Mouse (Mus musculus) left cerebral cortex, postnatal 4 days (tissue): ENCODE measurements around the gene Commd2. TPM values are rescaled to one million over a fixed set of nuclear protein-coding genes. Genes with fewer than 3 reads are reported as not detected.
A peak's percentile ranks its signal among the peaks of the same experiment; 100 is the strongest.

ENCODE experiments used
- DNase-seq: peaks from one replicate; pipeline ENCODE4 v3.0.0-alpha.2; 2022
- intact Hi-C: fragments of 180-260 bp; cut with DNase I; formaldehyde crosslinking; loops from one replicate; pipeline ENCODE4 v1.15.1; 2025
- total RNA-seq, 2 experiments: library from RNA; stranded (reverse); gene quantifications; 2 replicates each; pipeline ENCODE4 v1.2.3; 2021

Commd2 gene
- 10 to 100 TPM; 31.2 to 32.6 TPM for total RNA-seq

DNA sequence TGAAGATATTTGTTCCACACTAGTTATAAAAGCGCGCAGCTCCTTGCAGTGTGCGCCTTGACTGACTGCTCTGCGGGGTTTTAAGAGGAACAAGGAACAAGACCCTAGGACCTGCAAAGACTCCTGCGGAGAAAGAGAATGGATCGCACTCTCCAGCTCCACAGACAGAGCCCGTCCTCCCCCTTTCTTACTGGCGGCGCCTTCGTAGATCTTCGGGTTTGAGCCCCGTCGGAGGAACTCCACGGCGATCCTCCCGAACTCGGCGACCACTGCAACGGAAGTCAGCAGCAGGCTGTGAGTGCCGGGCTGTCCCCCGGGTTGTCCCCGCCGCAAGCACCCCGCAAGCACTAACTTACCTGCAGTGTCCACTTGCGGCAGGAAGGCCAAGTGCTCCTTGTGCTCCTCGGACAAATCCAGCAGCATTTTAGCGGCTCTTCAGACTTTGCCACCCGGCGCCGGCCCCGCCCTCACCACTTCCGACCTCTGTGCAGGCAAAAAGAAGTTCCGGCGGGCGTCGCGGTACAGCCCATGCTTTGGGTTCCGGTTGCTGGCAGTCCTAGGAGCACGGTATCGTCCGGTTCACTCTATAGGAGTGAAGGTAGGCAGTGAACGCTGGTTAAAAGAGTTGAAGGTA lies at the start of gene Commd2:
TSS of gene Commd2 (minus strand) at position 485 of the 634 bp plus-strand sequence.
- intact Hi-C loops: no loop called here
- peak; percentile 86 for DNase-seq

DNA sequence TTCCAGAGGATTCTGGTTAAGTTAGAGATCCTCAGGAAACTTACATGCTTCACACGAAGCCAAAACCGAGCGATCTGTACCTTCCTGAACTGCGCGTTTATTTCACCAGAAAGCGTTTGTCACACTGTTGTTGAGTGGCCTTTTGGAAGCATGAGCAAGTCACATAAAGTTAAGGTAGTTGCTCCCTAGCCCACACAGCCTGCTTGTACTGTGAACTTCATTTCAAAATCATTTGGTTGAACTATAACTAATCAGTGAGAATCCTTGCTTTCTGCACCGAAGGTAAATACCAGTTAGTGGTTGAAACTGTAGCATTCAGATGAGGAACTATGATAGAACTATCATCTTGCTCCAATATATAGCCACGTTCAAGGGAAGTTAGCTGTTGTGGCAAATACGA lies 45.3 kb upstream of the Commd2 start:
- no peak for DNase-seq
- intact Hi-C loops: no loop called here

- intact Hi-C loops: no loop called here
These were observed 44.7 kb upstream of the Commd2 start for GRCm38 (mm10) chr3:57696249-57696648.

DNA sequence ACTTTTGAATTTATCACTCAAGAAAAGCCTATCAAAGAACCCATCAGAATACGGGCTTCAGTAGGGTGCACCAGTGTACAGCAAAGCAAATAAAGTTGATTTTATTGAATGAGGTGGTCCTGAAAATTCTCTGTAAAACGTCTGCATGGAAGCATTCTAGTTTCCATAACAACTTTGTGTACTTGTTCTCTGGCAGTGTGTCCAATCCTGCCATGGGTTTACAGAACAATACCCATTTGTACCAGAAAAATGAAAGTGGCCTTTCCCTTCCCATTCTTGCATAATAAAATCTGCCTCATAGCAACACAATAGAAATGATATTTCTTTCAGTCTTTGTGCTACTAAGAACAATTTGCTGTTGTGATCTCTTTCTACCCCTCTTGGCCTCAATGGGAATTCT lies 41.2 kb upstream of the Commd2 start, which contains the start of gene Ankub1:
TSS of gene Ankub1 (minus strand) at position 81 of the 400 bp plus-strand sequence.
- intact Hi-C loops: no loop called here
- no peak for DNase-seq

More at GRCm38 (mm10) chr3:57696249-57696648, 44.7 kb upstream of the Commd2 start:
- DNase-seq: no peak

DNA sequence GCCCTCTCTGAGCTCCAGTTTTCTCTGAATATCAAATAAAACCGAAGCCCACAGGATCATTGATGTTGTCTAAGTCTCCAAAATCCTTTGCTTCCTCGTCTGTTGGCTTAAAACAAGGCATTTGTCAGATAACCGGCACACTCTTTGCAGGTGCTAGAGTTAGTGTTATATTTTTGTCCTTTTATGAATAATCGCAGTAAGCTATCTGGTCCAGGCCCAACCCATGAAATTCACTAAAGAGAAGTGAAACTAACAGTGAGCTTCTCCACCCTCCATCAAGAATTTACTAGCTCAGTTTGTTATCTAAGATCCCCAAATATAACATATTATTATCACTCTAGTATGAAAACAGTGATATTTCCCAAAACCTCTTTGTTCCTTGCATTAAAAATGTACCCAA lies 40.3 kb upstream of the Commd2 start:
- DNase-seq: no peak
- intact Hi-C loops: no loop called here

DNA sequence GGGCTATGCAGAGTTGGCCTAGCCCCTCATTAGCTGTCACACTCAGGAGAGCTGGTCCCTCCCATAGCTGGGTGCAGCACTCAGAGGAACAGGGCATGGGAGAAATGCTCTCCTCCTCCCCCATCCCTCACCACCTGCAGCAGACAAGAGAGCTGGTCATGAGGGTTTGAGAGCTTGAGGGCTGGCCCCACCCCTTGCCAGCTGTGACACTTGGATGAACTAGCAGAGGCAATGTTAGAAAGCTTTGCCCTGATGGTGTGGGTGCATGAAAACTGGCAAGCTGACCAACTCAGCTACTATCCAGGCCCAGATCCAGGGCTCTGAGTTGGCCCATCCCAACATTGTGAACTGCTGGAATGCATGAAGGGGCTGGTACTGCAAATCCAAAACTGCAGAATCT lies 26.3 kb upstream of the Commd2 start:
- intact Hi-C loops: no loop called here
- no peak for DNase-seq

- DNase-seq: no peak
- intact Hi-C loops: no loop called here
These were observed 22.6 kb upstream of the Commd2 start for GRCm38 (mm10) chr3:57674075-57674474.

GRCm38 (mm10) chr3:57673586-57673985 lies 22.1 kb upstream of the Commd2 start:
- intact Hi-C loops: no loop called here
- no peak for DNase-seq

DNA sequence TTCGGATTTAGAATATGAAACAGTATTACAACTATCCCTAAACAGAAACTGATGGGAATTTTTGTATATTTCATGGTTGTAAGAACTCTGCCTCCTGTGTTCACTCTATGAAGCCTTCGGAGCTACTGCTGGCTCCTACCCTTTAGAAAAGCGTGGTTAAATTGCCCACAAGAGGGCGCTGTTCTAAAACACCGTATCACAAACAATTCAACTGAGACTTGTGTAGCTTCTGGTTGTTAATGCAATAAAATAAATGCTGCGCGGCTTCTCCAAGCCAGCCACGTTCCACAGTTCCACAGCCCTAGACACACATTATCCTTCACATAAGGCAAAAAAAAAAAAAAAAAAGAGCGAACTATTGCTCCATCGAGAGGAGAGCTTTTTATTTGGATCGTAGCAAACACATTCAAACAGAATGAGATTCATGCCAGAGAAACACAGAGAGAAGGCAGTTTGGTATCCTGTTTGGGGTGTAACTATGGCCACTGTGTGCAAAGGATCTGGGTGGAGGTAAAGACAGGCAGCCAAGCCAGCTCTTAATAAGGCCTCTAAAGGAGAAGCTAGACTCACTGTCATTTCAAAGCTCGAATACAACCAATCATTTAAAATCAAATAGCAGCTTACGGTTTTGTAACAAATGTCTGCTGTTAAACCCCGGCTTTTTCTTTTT lies 15.7 kb upstream of the Commd2 start:
- intact Hi-C loops: loop anchor here (1.0 to 10.0 kb wide), 3 partner anchors 146 to 828 kb away; no protein-coding TSS in a partner anchor
- DNase-seq: peak; percentile 67

GRCm38 (mm10) chr3:57665880-57666279 lies 14.4 kb upstream of the Commd2 start:
- intact Hi-C loops: loop anchor here (10.0 kb wide), 2 partner anchors 459 to 829 kb away; no protein-coding TSS in a partner anchor
- no peak for DNase-seq

- no peak for DNase-seq
- intact Hi-C loops: loop anchor here (10.0 kb wide), 2 partner anchors 460 to 830 kb away; no protein-coding TSS in a partner anchor
These were observed 13.2 kb upstream of the Commd2 start for GRCm38 (mm10) chr3:57664682-57665081.

GRCm38 (mm10) chr3:57663731-57664130 lies 12.2 kb upstream of the Commd2 start:
- intact Hi-C loops: loop anchor here (10.0 kb wide), 2 partner anchors 461 to 831 kb away; no protein-coding TSS in a partner anchor
- peak; percentile 27 for DNase-seq

DNA sequence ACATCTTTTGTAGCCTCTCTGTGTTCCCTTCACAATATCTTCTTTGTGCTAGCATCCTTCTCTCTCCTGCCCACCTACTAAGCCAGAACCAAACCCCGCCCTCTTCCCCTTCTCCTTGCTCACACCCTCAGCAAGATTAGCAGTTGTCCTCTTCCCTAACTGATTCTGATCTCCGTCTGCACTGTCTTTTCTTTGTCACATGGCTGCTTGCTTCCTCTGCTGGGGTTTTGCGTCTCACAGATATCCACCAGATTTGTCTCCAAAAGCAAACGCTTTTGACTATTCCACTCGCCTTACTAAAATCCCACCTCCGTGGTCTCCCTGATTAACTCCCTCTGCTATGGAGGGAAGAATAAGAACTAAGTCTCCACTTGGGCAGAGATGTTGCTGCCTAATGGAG lies 7.1 kb upstream of the Commd2 start:
- intact Hi-C loops: no loop called here
- DNase-seq: no peak

DNA sequence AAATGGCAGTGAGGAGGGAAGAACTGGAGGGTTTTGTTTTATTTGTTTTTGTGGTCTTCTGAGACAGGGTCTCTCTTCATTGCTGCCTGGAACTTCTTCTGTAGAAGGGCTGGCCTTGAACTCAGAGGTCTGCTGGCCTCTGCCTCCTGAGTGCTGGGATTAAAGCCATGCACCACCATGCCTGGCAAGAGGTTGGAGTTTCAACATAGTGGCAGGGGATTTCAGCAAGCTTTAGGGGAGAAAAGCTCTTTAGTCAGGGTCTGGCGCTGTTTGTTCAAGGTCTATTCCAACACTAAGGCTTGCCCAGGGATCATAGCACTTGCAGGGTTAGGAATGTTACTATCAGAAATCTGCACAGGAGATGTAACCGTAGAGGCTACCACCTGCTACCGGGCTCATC lies 2.1 kb upstream of the Commd2 start:
- intact Hi-C loops: no loop called here
- no peak for DNase-seq

GRCm38 (mm10) chr3:57652485-57652884 lies 970 bp upstream of the Commd2 start:
- no peak for DNase-seq
- intact Hi-C loops: no loop called here

DNA sequence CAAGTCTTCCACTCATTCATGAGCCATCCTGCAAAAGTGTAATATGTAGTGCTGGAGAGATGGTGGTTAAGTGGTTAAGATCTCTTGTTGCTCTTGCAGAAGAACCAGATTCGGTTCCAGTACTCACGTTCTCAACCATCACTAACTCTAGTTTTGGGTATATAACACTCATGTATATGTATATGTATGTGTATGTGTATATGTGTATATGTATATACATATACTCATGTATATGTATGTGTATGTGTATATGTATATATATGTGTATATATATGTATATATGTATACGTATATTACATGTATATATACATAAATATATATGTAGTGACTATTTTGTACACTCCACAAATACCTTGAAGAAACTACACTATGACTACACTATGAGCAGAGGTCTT lies 347 bp upstream of the Commd2 start:
- intact Hi-C loops: no loop called here
- no peak for DNase-seq

DNA sequence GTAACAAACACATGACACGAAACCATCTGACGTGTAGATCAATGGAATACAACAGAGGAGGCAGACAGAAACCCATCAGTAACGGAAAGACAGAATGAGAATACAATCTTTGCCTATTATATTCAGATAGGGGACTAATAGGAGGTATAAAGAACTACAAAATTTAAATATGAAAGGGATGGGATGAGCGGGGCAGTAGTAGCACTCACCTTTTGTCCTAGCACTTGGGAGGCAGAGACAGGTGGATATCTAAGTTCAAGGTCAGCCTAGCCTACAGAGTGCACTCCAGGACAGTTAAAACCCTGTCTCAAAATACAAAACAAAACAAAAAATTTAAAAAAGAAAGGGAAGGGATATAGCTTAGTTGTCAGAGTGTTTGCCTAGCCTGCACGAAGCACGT lies 8.3 kb downstream of the Commd2 start:
- DNase-seq: no peak
- intact Hi-C loops: no loop called here

DNA sequence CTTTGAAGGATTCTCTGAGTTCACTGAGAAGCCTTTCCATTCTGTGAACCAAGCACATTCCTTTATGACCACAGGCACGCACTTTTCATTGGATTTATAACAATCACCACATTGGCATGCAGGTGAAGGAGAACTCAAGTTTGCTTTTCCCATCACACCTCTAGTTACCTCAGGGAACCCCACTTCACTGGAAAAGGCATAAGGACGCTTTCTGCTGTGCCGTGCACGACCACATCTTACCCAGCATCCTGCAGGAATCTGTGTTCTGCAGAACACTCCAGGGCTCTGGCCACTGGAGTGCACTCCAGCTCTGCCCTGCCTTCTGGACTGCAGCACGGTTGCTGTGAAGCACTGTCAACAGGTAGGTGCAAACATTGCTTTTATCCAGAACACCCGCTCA lies 13.9 kb downstream of the Commd2 start:
- DNase-seq: no peak
- intact Hi-C loops: no loop called here

GRCm38 (mm10) chr3:57634763-57635487 lies 16.6 kb downstream of the Commd2 start:
- intact Hi-C loops: no loop called here
- no peak for DNase-seq

GRCm38 (mm10) chr3:57626954-57627513 lies 24.5 kb downstream of the Commd2 start:
- intact Hi-C loops: no loop called here
- no peak for DNase-seq
